Mouse (Mus musculus): ENCODE data around the gene Nudt22. TPM values are rescaled to one million over a fixed set of nuclear protein-coding genes. Genes with fewer than 3 reads are reported as not detected.
A peak's percentile ranks its signal among the peaks of the same experiment; 100 is the strongest.
"Not testable (repeated sequence)": the region's sequence is repeated elsewhere in the genome, so short reads cannot be mapped to it uniquely, and the experiment has no call there.

The Nudt22 gene
- polyA plus RNA-seq, 1 experiment = 19.4 TPM

DNA sequence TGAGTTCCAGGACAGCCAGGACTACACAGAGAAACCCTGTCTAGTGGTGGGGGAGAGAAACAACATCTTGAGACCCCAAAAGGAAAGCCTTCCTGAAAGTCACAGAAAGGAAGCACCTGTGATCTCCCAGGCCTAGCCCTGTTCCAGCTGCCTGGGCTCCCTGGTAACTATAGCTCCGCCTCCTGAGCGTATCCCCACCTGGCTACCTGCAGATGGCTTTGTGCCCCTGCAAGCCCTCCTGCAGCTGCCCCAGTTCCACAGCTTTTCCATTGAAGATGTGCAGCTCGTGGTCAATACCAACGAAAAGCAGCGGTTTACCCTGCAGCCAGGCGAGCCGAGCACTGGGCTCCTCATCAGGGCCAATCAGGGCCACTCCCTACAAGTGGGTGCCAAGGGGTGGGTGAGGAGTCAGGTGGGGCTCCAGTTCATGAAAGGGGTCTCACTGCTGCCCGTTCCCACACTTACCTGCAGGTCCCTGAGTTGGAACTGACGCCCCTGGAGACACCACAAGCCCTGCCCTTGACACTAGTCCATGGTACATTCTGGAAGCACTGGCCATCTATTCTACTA lies 1.9 kb upstream of the Nudt22 start:
- peaks cover 20% of the 10 kb centered on the region for H3K4me1 ChIP-seq (ENCODE audit: control insufficient read depth, insufficient read depth, insufficient read length)
- DNase-seq (ENCODE audit: low read depth in 1 of 2, low spot score in 2 of 2) = no peak
- peaks cover 35% of the 10 kb centered on the region for H3K36me3 ChIP-seq (ENCODE audit: control insufficient read depth, insufficient read depth, low read length)
- H3K4me3 ChIP-seq (ENCODE audit: extremely low read depth, insufficient read depth, insufficient read length) = no peak overlapping the region
- H3K27me3 ChIP-seq (ENCODE audit: control insufficient read depth, insufficient read depth, low read length) = no peaks in the 10 kb centered on the region
- H3K27ac ChIP-seq (ENCODE audit: insufficient read depth, low read length) = no peak overlapping the region
- TF ChIP-seq CTCF (IDR thresholded peaks at IDR 0.05; ENCODE audit: extremely low read depth, insufficient read depth, insufficient read length, insufficient replicate concordance) = no peak
- no peak for TF ChIP-seq POLR2A (IDR thresholded peaks at IDR 0.05; ENCODE audit: low read depth, low read length)
- 74% methylated on average over 9 of the region's 9 CpGs for WGBS

DNA sequence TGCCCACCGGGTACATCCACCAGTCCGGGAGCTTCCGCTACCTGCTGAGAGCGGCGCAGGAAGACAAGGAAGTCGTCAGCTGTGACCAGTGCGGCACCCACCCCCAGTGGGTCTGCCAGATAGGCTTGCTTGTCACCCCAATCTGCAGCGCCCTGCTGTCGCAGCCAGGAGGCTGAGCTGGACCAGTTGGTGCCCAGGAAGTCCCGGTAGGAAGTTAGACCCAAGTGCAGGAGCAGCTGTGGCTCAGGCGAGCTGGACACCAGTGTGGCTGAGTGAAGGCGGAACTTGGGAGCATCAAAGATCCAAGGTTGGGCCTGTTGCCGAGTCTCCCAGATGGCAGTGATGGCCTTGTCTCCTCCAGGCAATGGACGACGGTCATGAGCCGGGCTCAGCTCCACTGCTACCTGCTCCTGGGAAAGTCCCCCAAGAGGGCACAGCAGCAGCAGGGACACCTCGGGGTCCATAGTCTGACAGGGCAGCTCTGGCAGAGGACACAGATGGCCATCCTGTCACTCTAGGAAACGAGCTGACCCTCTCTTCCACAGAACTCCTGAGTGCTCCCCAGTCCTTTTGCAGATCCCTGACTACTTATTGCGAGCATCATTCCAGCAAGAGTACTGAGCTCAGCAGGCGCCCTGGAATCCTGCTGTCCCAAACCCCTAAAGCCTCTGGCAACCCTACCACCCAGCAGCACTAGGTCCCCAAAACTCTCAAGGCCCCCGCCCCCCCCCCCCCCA lies 494 bp downstream of the Nudt22 start:
- WGBS = 55% methylated on average over 20 of the region's 21 CpGs
- no peak overlapping the region; the same call in 1 of the 2 replicates for H3K27ac ChIP-seq (ENCODE audit: insufficient read depth, low read length)
- no peak for DNase-seq (ENCODE audit: low read depth in 1 of 2, low spot score in 2 of 2)

DNA sequence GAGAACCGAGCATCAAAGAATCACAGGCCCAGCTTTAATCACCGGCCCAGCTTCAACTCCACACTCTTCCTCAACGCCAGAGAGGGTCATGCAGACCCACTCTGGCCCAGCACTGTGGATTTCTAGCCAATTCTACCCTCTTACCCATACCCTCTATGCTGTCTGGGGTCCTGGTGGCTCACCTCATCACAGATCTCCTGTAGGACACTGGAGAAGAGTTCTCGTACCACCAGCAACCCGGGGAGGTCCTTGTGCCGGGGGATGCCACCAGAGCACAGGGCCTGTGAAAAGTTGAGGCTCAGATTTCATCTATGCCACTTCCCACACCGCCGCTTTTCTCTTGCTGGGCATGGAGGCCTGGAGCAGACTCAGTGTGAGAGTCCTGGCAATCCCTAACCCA lies 1.4 kb downstream of the Nudt22 start:
- no peak overlapping the region for H3K27ac ChIP-seq (ENCODE audit: insufficient read depth, low read length)
- H3K27me3 ChIP-seq (ENCODE audit: control insufficient read depth, insufficient read depth, low read length) = no peaks in the 10 kb centered on the region
- WGBS = 92% methylated on average over 8 of the region's 8 CpGs
- H3K4me3 ChIP-seq (ENCODE audit: extremely low read depth, insufficient read depth, insufficient read length) = no peak overlapping the region
- peaks cover 20% of the 10 kb centered on the region for H3K4me1 ChIP-seq (ENCODE audit: control insufficient read depth, insufficient read depth, insufficient read length)
- DNase-seq (ENCODE audit: low read depth in 1 of 2, low spot score in 2 of 2) = no peak
- peaks cover 10% of the 10 kb centered on the region for H3K36me3 ChIP-seq (ENCODE audit: control insufficient read depth, insufficient read depth, low read length)
- no peak for TF ChIP-seq CTCF (IDR thresholded peaks at IDR 0.05; ENCODE audit: extremely low read depth, insufficient read depth, insufficient read length, insufficient replicate concordance)
- no peak for TF ChIP-seq POLR2A (IDR thresholded peaks at IDR 0.05; ENCODE audit: low read depth, low read length)

More for the DNA sequence above, 494 bp downstream of the Nudt22 start:
- Histone ChIP-seq H3K4me1 (ENCODE audit: control insufficient read depth, insufficient read depth, insufficient read length) (peaks cover 20% of the 10 kb centered on the region), H3K36me3 (ENCODE audit: control insufficient read depth, insufficient read depth, low read length) (peaks cover 18% of the 10 kb centered on the region), H3K4me3 (ENCODE audit: extremely low read depth, insufficient read depth, insufficient read length) (peak overlapping the region; percentile 62), H3K27me3 (ENCODE audit: control insufficient read depth, insufficient read depth, low read length) (no peaks in the 10 kb centered on the region)
- TF ChIP-seq CTCF (IDR thresholded peaks at IDR 0.05; ENCODE audit: extremely low read depth, insufficient read depth, insufficient read length, insufficient replicate concordance) (no peak), POLR2A (IDR thresholded peaks at IDR 0.05; ENCODE audit: low read depth, low read length) (no peak)

DNA sequence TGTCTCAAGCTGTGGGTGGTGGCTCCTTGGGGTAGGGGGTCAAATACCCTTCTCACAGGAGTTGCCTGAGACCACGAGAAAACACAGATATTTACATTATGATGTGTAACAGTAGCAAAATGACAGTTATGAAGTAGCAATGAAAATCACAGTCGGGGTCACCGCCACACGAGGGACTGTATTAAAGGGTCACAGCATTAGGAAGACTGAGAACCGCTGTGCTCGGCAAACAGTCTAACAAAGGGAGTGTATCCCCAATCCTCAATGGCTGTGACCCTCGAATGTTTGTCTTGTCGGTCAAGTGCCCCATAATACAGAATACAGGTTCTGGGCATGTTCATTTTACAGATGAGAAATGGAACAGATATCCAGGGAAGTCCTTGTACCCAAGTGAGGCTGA lies 1.9 kb downstream of the Nudt22 start:
- peaks cover 20% of the 10 kb centered on the region for H3K4me1 ChIP-seq (ENCODE audit: control insufficient read depth, insufficient read depth, insufficient read length)
- WGBS = 90% methylated on average over 8 of the region's 8 CpGs
- H3K4me3 ChIP-seq (ENCODE audit: extremely low read depth, insufficient read depth, insufficient read length) = no peak overlapping the region
- no peaks in the 10 kb centered on the region for H3K27me3 ChIP-seq (ENCODE audit: control insufficient read depth, insufficient read depth, low read length)
- H3K36me3 ChIP-seq (ENCODE audit: control insufficient read depth, insufficient read depth, low read length) = peaks cover 5% of the 10 kb centered on the region
- no peak overlapping the region for H3K27ac ChIP-seq (ENCODE audit: insufficient read depth, low read length)
- no peak for DNase-seq (ENCODE audit: low read depth in 1 of 2, low spot score in 2 of 2)
- no peak for TF ChIP-seq CTCF (IDR thresholded peaks at IDR 0.05; ENCODE audit: extremely low read depth, insufficient read depth, insufficient read length, insufficient replicate concordance)
- TF ChIP-seq POLR2A (IDR thresholded peaks at IDR 0.05; ENCODE audit: low read depth, low read length) = no peak

DNA sequence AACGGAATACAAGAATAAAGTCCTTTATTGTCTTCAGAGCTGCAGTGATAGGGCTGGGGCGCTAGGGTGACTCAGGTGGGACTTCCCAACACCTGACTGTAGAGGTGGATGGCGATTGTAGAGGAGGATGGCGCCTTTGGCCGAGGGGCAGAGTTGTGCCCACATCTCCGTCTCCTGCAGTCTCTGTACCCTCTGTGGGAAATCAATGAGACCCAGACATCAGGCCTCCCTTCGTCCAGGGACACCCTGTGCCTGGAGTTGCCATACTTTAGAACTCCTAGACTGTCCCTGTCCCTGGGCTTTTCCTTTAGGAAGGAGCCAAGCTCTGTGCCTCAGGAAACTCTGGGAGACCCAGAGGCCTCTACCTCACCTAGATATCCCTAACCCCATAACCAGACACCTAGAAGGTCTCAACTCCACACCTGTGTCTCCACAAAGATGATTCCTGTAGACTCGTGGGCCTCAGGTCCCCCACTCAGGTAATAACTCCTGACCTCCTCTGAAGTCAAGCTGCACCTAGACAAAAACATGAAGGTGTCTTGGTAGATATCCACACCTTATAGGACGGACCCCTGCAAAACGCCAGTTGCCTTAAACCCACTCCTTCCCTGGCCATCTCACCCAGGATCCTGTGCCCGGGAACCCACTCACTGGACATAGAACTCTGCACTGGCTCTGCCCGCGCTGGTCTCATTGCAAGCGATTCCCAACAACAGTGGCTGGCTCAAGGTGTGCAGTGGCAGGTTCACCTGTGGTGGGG lies 2.7 kb downstream of the Nudt22 start:
- Histone ChIP-seq H3K4me1 (ENCODE audit: control insufficient read depth, insufficient read depth, insufficient read length) (peaks cover 20% of the 10 kb centered on the region), H3K27ac (ENCODE audit: insufficient read depth, low read length) (peak overlapping the region; percentile 26; the same call in 1 of the 2 replicates), H3K36me3 (ENCODE audit: control insufficient read depth, insufficient read depth, low read length) (peaks cover 1% of the 10 kb centered on the region; the same call in 1 of the 2 replicates), H3K4me3 (ENCODE audit: extremely low read depth, insufficient read depth, insufficient read length) (peak overlapping the region; percentile 44), H3K27me3 (ENCODE audit: control insufficient read depth, insufficient read depth, low read length) (no peaks in the 10 kb centered on the region)
- TF ChIP-seq CTCF (IDR thresholded peaks at IDR 0.05; ENCODE audit: extremely low read depth, insufficient read depth, insufficient read length, insufficient replicate concordance) (no peak), POLR2A (IDR thresholded peaks at IDR 0.05; ENCODE audit: low read depth, low read length) (no peak)
- no peak for DNase-seq (ENCODE audit: low read depth in 1 of 2, low spot score in 2 of 2)
- WGBS = 74% methylated on average over 14 of the region's 14 CpGs

DNA sequence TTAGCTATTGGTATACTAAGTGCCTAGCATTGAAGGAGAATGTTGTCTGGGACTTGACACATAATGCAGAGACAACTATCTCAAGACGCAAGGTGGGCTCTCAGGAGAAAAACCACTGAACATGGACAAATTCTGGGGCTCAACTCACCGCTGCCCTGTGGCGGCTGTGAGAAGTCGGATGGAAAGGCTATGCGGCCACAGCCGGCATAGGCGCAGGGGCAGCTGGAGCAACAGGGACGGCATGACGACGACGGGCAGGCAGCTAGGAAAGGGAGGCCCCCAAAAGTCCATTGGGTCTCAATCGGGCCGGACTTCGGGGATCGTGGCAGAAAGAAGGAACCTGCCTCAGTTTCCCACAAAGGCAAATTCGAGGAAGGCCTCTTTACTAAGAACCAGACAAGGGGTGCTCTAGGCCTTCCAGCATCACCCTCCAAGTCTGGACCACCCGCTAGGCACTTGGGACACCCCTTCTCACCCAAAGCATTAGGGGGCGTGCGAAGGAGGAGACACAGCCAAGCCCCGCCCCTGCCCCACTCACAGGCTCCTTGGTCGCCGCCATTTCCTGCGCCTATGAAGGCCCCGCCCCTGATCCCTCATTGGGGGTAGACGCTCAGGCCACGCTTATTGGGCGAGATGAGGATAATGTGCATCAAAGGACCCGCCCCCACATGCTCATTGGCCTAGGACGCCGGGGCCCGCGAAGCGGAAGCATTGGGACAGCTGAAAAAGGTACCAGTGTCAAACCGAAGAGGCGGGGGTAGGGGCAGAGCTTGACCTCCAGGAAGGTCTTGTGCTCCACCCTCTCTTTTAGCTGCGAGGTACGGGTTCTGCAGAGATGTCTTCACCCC lies 3.7 kb downstream of the Nudt22 start, which contains the start of gene Dnajc4:
Gene Dnajc4, minus strand, starts transcription at position 562 of the 848 bp plus-strand sequence.
- TF ChIP-seq CTCF (IDR thresholded peaks at IDR 0.05; ENCODE audit: extremely low read depth, insufficient read depth, insufficient read length, insufficient replicate concordance) = 0 out of 2 replicates have a peak, but pooled peaks have one; percentile 7
- TF ChIP-seq POLR2A (IDR thresholded peaks at IDR 0.05; ENCODE audit: low read depth, low read length) = peak; percentile 19
- H3K4me3 ChIP-seq (ENCODE audit: extremely low read depth, insufficient read depth, insufficient read length) = peak within 1 kb of the TSS; percentile 73
- peak; percentile 95 to 97 for DNase-seq (ENCODE audit: low read depth in 1 of 2, low spot score in 2 of 2)
- peak within 1 kb of the TSS; percentile 26; the same call in 1 of the 2 replicates for H3K27ac ChIP-seq (ENCODE audit: insufficient read depth, low read length)
- no peaks in the 10 kb centered on the region for H3K27me3 ChIP-seq (ENCODE audit: control insufficient read depth, insufficient read depth, low read length)
- WGBS = under 1% methylated on average over 37 of the region's 37 CpGs
- no peaks in the 10 kb centered on the region for H3K36me3 ChIP-seq (ENCODE audit: control insufficient read depth, insufficient read depth, low read length)
- H3K4me1 ChIP-seq (ENCODE audit: control insufficient read depth, insufficient read depth, insufficient read length) = peaks cover 20% of the 10 kb centered on the region

DNA sequence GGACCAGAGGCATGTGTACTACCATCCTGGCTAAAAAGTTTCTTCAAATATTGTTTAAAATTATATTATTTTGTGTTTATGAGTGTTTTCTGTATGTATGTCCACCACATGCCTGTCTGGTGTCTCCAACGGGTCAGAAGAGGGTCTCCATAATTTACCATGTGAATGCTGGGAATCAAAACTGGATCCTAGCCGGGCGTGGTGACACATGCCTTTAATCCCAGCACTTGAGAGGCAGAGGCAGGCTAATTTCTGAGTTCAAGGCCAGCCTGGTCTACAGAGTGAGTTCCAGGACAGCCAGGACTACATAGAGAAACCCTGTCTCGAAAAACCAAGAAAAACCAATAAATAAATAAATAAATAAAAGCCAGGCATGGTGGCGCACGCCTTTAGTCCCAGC lies 4.8 kb downstream of the Nudt22 start:
- not testable (repeated sequence) for DNase-seq (ENCODE audit: low read depth in 1 of 2, low spot score in 2 of 2); H3K27me3 ChIP-seq (ENCODE audit: control insufficient read depth, insufficient read depth, low read length); H3K27ac ChIP-seq (ENCODE audit: insufficient read depth, low read length); H3K4me3 ChIP-seq (ENCODE audit: extremely low read depth, insufficient read depth, insufficient read length); H3K36me3 ChIP-seq (ENCODE audit: control insufficient read depth, insufficient read depth, low read length)
- 94% methylated on average over 6 of the region's 6 CpGs for WGBS
- H3K4me1 ChIP-seq (ENCODE audit: control insufficient read depth, insufficient read depth, insufficient read length) = peaks cover 20% of the 10 kb centered on the region

Data from spleen, adult 2 months (tissue).